Mouse (Mus musculus): ENCODE measurements around the gene Adprhl1. TPM values are rescaled to one million over a fixed set of nuclear protein-coding genes. Genes with fewer than 3 reads are reported as not detected.
A peak's percentile ranks its signal among the peaks of the same experiment; 100 is the strongest.

Adprhl1 gene
- polyA plus RNA-seq, 1 experiment from 2014 or later = not detected

DNA sequence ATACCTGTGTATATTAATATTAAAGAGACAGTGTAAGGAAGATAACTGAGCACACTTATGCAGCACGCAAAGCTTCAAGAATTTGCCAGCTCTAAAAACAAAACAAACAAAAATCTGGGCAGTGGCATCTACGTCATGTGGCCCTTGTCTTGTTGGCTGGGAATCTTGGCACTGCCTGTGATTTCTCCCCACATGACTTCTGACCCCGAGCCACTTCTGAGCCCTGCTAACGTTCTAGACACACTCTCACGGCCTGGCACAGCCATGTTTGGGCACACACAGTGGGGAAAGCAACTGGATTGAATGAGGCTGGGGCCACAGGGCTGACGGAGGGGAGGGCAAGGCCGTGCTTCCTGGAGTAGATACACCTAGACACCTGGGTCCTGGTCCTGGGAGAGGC is 13.3 kb downstream of the Adprhl1 start:
- Histone ChIP-seq H3K36me3 (ENCODE audit: control insufficient read depth, insufficient read depth, low read length) (no peaks in the 10 kb centered on the region), H3K4me2 (no peak overlapping the region), H3K9me3 (ENCODE audit: control insufficient read depth, low read length) (no peaks in the 10 kb centered on the region), H3K9ac (ENCODE audit: low read length) (no peak overlapping the region), H3K27ac (ENCODE audit: low read depth, low read length) (no peak overlapping the region), H3K4me1 (ENCODE audit: control insufficient read depth, insufficient read depth, low read length) (no peaks in the 10 kb centered on the region), H3K27me3 (ENCODE audit: control insufficient read depth, insufficient read depth, low read length) (no peaks in the 10 kb centered on the region), H3K4me3 (ENCODE audit: low read depth, low read length) (no peak overlapping the region)
- DNase-seq (ENCODE audit: low spot score, missing footprints) (no peak), ATAC-seq (ENCODE audit: low FRiP score) (no peak)
- 80% methylated on average over 7 of the region's 7 CpGs for WGBS

DNA sequence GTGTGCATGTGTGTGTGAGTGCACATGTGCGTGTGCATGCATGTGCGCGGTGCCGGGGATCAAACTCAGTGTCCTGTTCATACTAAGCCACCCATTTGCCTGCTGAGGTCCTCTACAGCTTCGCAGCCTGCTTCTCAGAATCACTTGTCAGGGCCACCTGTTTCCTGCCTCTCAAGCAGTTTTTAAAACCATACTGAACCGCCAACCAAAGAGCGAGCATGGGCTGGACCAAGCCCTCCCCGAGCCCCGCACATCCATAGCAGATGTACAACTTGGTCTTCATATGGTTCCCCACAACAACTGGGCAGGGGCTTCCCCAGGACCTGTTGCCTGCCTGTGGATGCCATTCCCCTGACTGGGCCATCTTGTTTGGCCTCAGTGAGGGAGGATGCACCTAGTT is 13.9 kb downstream of the Adprhl1 start:
- Histone ChIP-seq H3K4me3 (ENCODE audit: low read depth, low read length) (no peak overlapping the region), H3K27me3 (ENCODE audit: control insufficient read depth, insufficient read depth, low read length) (no peaks in the 10 kb centered on the region), H3K9ac (ENCODE audit: low read length) (no peak overlapping the region), H3K4me2 (no peak overlapping the region), H3K36me3 (ENCODE audit: control insufficient read depth, insufficient read depth, low read length) (no peaks in the 10 kb centered on the region), H3K4me1 (ENCODE audit: control insufficient read depth, insufficient read depth, low read length) (no peaks in the 10 kb centered on the region), H3K9me3 (ENCODE audit: control insufficient read depth, low read length) (no peaks in the 10 kb centered on the region), H3K27ac (ENCODE audit: low read depth, low read length) (no peak overlapping the region)
- no peak for ATAC-seq (ENCODE audit: low FRiP score)
- DNase-seq (ENCODE audit: low spot score, missing footprints) = no peak
- WGBS = 94% methylated on average over 9 of the region's 9 CpGs

DNA sequence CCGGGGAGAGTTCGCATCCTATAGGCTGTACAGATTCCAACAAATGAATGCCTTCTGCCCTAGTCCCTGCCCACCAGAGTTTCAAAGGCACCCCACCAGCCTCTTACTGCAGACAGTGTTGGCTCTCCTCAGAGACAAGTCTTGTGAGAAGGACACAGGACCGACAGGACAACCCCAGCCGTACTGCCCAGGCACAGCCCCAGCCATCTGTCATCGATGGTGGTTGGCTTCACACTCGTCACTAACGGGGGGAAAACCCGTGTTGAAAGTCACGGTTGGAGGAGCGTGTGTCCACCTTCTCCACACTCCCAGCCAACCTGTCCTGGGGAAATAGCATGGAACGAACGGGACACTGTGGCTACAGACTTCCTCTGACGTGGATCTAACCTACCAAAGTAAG is 19.2 kb downstream of the Adprhl1 start:
- no peaks in the 10 kb centered on the region for H3K27me3 ChIP-seq (ENCODE audit: control insufficient read depth, insufficient read depth, low read length)
- H3K4me1 ChIP-seq (ENCODE audit: control insufficient read depth, insufficient read depth, low read length) = no peaks in the 10 kb centered on the region
- ATAC-seq (ENCODE audit: low FRiP score) (no peak), DNase-seq (ENCODE audit: low spot score, missing footprints) (no peak)
- no peaks in the 10 kb centered on the region for H3K9me3 ChIP-seq (ENCODE audit: control insufficient read depth, low read length)
- H3K27ac ChIP-seq (ENCODE audit: low read depth, low read length) = no peak overlapping the region
- WGBS = 90% methylated on average over 13 of the region's 13 CpGs
- H3K4me3 ChIP-seq (ENCODE audit: low read depth, low read length) = no peak overlapping the region
- H3K4me2 ChIP-seq = no peak overlapping the region
- no peak overlapping the region for H3K9ac ChIP-seq (ENCODE audit: low read length)
- no peaks in the 10 kb centered on the region for H3K36me3 ChIP-seq (ENCODE audit: control insufficient read depth, insufficient read depth, low read length)

DNA sequence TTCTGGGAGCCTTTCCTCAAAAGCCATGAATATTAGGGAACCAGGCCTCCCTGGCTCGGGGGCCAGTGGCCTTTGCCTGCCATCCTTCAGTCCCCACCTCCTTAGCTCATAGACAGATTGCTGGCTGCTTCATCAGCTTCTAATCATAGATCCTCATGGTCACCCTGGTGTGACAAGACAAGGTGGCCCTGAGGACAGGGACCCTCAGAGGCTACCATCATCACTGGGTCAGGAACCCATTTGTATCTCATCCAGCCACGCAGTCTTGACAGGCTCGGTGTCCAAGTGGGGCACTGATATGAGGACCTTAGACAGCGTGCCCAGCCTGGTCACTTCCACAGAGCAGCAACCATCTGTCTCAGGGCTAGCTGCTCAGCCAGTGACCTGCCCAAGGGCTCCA is 23.5 kb downstream of the Adprhl1 start:
- H3K9ac ChIP-seq (ENCODE audit: low read length) = no peak overlapping the region
- no peaks in the 10 kb centered on the region for H3K36me3 ChIP-seq (ENCODE audit: control insufficient read depth, insufficient read depth, low read length)
- no peak overlapping the region for H3K27ac ChIP-seq (ENCODE audit: low read depth, low read length)
- H3K4me2 ChIP-seq = no peak overlapping the region
- H3K4me1 ChIP-seq (ENCODE audit: control insufficient read depth, insufficient read depth, low read length) = peaks cover 5% of the 10 kb centered on the region; the same call in 1 of the 2 replicates
- DNase-seq (ENCODE audit: low spot score, missing footprints) (no peak), ATAC-seq (ENCODE audit: low FRiP score) (no peak)
- no peak overlapping the region for H3K4me3 ChIP-seq (ENCODE audit: low read depth, low read length)
- WGBS = 94% methylated on average over 4 of the region's 4 CpGs
- no peaks in the 10 kb centered on the region for H3K27me3 ChIP-seq (ENCODE audit: control insufficient read depth, insufficient read depth, low read length)
- no peaks in the 10 kb centered on the region for H3K9me3 ChIP-seq (ENCODE audit: control insufficient read depth, low read length)

DNA sequence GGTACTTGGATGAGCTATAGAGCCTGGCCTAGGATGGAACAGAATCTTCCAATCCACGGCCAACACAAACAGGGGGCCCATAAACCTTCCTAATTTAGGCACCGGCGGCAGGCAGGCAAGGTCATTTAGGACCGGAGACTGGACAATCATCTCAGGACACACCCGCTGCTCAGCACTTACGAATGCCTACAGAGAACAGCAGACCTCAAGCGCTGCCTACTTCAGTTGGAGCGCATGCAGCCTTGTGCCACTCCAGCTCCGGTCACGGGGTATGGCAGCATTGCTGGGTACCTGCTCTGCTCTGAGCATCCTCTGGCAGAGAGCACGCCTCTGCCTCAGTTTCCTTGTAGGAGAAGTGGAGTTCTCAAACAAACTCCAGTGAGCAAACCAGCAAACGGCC is 24.2 kb downstream of the Adprhl1 start:
- H3K4me1 ChIP-seq (ENCODE audit: control insufficient read depth, insufficient read depth, low read length) = peaks cover 5% of the 10 kb centered on the region; the same call in 1 of the 2 replicates

DNA sequence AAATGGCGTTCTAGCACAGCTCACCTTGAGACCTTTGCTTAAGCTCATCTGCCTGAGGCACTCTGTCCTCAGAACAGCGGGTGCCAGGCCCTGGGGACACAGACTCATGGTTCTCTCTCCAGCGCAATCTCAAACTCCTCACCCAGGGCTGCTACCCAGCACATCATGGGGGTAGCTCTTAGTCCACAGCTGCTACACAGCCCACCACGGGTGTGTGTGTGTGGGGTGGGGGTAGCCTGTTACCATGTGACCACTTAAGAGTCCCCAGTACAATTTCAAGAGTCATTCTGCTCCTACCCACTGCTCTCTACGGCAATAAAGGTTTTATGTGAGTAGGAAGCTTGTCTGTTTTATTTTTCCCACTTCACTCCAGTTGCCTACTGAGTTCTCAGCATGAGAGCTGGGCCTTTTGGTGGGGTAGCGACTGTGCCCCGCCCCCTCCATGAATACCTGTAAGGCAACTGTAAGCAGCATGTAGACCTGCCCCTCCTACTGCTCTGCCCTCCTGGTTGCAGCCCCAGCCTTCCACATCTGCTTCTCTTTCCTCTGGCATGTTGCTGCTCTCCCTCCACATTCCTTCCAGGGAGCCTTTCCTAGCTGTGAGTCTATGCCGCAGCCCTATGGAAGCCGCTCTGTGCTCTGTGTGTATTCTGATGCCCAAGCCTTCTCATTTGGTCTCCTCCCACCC is 24.9 kb downstream of the Adprhl1 start:
- Histone ChIP-seq H3K4me1 (ENCODE audit: control insufficient read depth, insufficient read depth, low read length) (peaks cover 5% of the 10 kb centered on the region; the same call in 1 of the 2 replicates), H3K4me2 (no peak overlapping the region), H3K27ac (ENCODE audit: low read depth, low read length) (no peak overlapping the region), H3K9me3 (ENCODE audit: control insufficient read depth, low read length) (no peaks in the 10 kb centered on the region), H3K9ac (ENCODE audit: low read length) (no peak overlapping the region), H3K36me3 (ENCODE audit: control insufficient read depth, insufficient read depth, low read length) (no peaks in the 10 kb centered on the region), H3K27me3 (ENCODE audit: control insufficient read depth, insufficient read depth, low read length) (no peaks in the 10 kb centered on the region), H3K4me3 (ENCODE audit: low read depth, low read length) (no peak overlapping the region)
- WGBS = 63% methylated on average over 9 of the region's 9 CpGs
- DNase-seq (ENCODE audit: low spot score, missing footprints) = no peak
- ATAC-seq (ENCODE audit: low FRiP score) = no peak

More for the DNA sequence above, 24.2 kb downstream of the Adprhl1 start:
- no peak overlapping the region for H3K9ac ChIP-seq (ENCODE audit: low read length)
- DNase-seq (ENCODE audit: low spot score, missing footprints) (no peak), ATAC-seq (ENCODE audit: low FRiP score) (no peak)
- H3K4me3 ChIP-seq (ENCODE audit: low read depth, low read length) = no peak overlapping the region
- no peaks in the 10 kb centered on the region for H3K27me3 ChIP-seq (ENCODE audit: control insufficient read depth, insufficient read depth, low read length)
- no peak overlapping the region for H3K27ac ChIP-seq (ENCODE audit: low read depth, low read length)
- WGBS = 90% methylated on average over 12 of the region's 12 CpGs
- H3K4me2 ChIP-seq = no peak overlapping the region
- H3K9me3 ChIP-seq (ENCODE audit: control insufficient read depth, low read length) = no peaks in the 10 kb centered on the region
- no peaks in the 10 kb centered on the region for H3K36me3 ChIP-seq (ENCODE audit: control insufficient read depth, insufficient read depth, low read length)

DNA sequence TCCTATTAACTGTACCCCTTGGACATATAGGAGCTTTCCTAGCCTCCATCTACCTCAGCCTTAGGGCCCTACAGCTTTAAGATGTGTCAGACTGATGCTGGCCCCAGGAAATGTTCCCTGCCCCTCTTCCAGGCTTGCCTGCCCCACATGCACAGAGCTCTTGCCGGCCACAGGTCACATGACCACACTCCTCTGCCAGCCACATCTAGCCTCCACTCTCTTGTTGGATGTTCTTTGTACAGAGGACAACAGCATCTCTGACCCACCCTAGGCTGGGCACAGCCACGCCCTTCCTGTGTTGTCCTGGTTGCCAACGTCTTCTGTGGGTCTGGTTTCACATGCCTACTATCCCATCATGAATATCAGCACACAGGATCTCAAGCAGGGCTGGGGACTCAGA is 26.8 kb downstream of the Adprhl1 start:
- 75% methylated on average over 3 of the region's 3 CpGs for WGBS
- DNase-seq (ENCODE audit: low spot score, missing footprints) (no peak), ATAC-seq (ENCODE audit: low FRiP score) (no peak)
- H3K27me3 ChIP-seq (ENCODE audit: control insufficient read depth, insufficient read depth, low read length) = no peaks in the 10 kb centered on the region
- H3K36me3 ChIP-seq (ENCODE audit: control insufficient read depth, insufficient read depth, low read length) = no peaks in the 10 kb centered on the region
- H3K4me1 ChIP-seq (ENCODE audit: control insufficient read depth, insufficient read depth, low read length) = peaks cover 5% of the 10 kb centered on the region; the same call in 1 of the 2 replicates
- H3K4me3 ChIP-seq (ENCODE audit: low read depth, low read length) = no peak overlapping the region
- no peak overlapping the region for H3K27ac ChIP-seq (ENCODE audit: low read depth, low read length)
- no peak overlapping the region for H3K4me2 ChIP-seq
- H3K9ac ChIP-seq (ENCODE audit: low read length) = no peak overlapping the region
- no peaks in the 10 kb centered on the region for H3K9me3 ChIP-seq (ENCODE audit: control insufficient read depth, low read length)

DNA sequence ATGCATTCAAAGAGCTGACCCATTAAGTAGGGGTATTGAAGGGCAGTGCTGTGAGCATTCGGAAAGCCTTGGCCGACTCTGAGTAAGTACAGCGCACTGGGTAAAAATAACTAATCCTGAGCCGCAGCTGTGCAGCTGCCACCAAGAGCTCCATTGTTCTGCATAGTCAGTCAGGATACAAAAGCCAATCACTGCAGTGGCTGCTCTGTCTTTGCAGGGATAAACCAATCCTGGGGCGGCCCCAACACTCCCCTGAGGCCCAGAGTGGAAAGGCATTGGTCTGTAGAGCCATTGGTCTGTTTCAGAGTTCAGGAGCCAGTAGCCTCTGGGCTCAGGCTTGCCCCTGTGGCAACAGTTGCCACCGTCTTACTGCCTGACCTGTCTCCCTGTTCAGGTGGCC is 27.7 kb downstream of the Adprhl1 start:
- H3K27ac ChIP-seq (ENCODE audit: low read depth, low read length) = peak overlapping the region; percentile 32; the same call in 1 of the 2 replicates
- 17% methylated on average over 6 of the region's 6 CpGs for WGBS
- H3K4me3 ChIP-seq (ENCODE audit: low read depth, low read length) = no peak overlapping the region
- H3K27me3 ChIP-seq (ENCODE audit: control insufficient read depth, insufficient read depth, low read length) = no peaks in the 10 kb centered on the region
- H3K9ac ChIP-seq (ENCODE audit: low read length) = no peak overlapping the region
- H3K4me2 ChIP-seq = no peak overlapping the region
- no peaks in the 10 kb centered on the region for H3K9me3 ChIP-seq (ENCODE audit: control insufficient read depth, low read length)
- ATAC-seq (ENCODE audit: low FRiP score) = peak; percentile 92
- peak; percentile 94 for DNase-seq (ENCODE audit: low spot score, missing footprints)
- H3K4me1 ChIP-seq (ENCODE audit: control insufficient read depth, insufficient read depth, low read length) = peaks cover 5% of the 10 kb centered on the region; the same call in 1 of the 2 replicates
- H3K36me3 ChIP-seq (ENCODE audit: control insufficient read depth, insufficient read depth, low read length) = no peaks in the 10 kb centered on the region

DNA sequence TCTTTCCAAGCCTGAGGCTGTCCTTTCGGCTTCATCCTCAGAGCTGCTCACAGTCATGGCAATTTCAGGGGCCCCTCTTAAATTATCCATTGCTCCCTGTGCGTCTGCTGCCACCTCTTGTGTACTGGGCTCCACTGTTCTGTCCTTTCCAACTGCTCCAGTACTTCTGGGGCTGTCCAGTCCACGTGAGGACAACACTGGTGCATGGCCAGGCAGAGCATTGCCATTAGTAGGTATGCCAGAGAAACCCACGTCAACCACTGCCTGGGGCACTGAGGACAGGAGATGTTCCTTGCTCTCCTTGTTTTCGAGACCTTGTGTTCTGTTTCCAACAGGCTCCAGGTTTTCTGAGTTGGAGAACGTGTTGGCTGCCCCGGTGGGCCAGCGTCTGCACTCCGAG is 29.5 kb downstream of the Adprhl1 start:
- ATAC-seq (ENCODE audit: low FRiP score) (no peak), DNase-seq (ENCODE audit: low spot score, missing footprints) (no peak)
- Histone ChIP-seq H3K27me3 (ENCODE audit: control insufficient read depth, insufficient read depth, low read length) (no peaks in the 10 kb centered on the region), H3K36me3 (ENCODE audit: control insufficient read depth, insufficient read depth, low read length) (no peaks in the 10 kb centered on the region), H3K9ac (ENCODE audit: low read length) (no peak overlapping the region), H3K4me2 (no peak overlapping the region), H3K9me3 (ENCODE audit: control insufficient read depth, low read length) (no peaks in the 10 kb centered on the region), H3K4me1 (ENCODE audit: control insufficient read depth, insufficient read depth, low read length) (peaks cover 5% of the 10 kb centered on the region; the same call in 1 of the 2 replicates), H3K4me3 (ENCODE audit: low read depth, low read length) (no peak overlapping the region), H3K27ac (ENCODE audit: low read depth, low read length) (no peak overlapping the region)
- 88% methylated on average over 9 of the region's 9 CpGs for WGBS

Measured in midbrain, embryonic 11.5 days (tissue).